Mouse (Mus musculus) right cerebral cortex, postnatal 4 days (tissue): ENCODE measurements at regions not wholly inside any gene's neighbourhood (a gene's known extent, or its start where the extent isn't known, plus 50 kb on each side); places are given as distances from the start of the nearest gene placed in this dataset.
"Not testable (repeated sequence)": the region's sequence is repeated elsewhere in the genome, so short reads cannot be mapped to it uniquely, and the experiment has no call there.

Experiments used
- DNase-seq: peaks from one replicate; pipeline ENCODE4 v3.0.0-alpha.2; 2022

DNA sequence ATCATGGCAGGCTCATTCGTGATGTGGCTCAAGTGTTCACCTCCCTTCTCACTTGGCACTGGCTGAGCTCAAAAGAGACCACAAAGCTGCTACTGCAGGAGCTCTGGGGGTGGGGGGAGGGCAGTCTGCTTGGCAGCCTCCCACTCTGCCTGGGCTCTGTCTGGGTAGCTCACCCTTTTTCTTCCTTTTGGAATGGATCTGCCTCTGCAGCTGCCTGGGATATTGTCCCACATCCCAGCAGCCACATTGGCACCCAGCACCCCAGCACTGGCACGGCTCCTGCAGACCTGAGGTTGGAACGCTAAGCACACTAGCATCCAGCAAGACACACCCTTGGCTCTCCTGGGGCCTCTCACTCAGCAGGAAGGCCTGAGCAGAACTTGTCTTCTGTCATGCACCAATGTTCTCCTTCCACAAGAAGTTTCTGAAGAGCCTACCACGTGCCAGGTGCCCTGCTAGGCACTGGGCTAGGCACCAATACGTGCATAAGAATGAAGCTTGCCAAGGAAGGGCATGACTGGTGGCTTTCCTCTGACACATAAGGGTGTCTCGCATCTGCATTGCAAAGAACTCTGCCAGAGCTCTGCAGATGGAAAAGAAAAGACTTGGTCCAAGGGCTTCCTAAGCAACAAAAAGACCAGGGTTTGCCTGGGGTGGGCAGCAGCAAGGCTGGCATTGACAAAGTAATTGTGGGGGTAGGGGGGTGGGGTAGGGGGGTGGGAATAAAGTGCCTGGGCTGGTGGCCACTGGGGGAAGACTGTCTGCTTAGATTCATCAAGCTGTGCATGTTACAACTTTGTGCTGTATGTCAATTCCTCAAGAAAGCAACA, 112.1 kb upstream of the Sipa1l1 start:
- DNase-seq = not testable (repeated sequence)

DNA sequence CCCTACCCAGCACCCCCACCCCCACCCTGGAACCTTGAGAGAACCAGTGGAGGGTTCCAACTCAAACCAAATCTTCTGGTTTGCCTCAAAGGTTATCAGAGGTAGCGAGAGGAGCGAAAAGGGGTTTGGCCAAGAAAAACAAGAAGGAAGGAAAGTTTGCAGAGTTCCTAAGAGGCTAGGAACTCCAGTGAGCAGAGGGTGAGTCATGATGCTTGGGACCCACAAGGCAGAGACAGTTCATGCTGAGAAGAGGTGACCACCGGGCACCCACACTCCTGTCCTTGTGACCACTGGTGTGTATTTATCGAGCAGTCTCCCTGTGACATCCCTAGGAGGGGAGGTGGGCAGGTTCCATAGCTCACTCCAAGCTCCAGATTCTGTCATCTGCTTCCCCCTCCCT, 104.1 kb upstream of the Sipa1l1 start:
- DNase-seq = no peak

DNA sequence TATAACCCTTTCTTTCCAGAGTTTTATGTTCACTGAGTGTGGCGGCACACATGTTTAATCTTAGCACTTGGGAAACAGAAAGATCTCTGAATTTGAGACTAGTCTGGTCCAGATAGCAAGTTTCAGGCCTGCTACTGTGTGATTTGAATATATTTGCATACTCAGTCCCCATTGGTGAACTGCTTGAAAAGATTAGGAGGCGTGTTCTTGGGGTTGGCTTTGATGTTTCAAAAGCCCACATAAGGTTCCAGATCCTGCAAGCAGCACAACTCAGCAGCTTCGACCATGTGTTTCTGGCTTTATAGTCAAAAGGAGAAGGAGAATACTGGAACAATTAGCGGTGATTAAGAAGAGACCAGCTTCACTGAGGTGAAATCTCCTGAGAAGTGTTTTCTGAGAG, 102.3 kb upstream of the Sipa1l1 start:
- no peak for DNase-seq

DNA sequence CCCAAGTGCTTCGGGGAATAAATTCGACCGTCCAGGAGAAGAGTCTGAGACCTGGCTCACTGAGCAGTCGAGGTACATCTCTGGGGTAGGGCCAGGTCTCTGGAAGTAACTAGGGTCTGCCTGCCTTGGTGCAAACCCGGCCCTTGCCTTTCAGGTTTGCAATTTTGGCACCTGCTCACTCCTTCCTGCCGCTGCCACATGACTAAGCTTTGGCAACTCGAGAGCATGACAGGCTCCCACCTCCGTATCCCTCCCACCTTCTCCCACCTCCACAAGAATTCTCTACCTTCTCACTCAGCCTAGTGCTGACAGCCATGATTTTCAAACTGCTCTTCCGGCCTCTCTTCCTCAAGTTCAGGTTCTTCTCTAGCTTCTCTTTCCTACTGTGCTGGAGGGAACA, 99.5 kb upstream of the Sipa1l1 start:
- no peak for DNase-seq

DNA sequence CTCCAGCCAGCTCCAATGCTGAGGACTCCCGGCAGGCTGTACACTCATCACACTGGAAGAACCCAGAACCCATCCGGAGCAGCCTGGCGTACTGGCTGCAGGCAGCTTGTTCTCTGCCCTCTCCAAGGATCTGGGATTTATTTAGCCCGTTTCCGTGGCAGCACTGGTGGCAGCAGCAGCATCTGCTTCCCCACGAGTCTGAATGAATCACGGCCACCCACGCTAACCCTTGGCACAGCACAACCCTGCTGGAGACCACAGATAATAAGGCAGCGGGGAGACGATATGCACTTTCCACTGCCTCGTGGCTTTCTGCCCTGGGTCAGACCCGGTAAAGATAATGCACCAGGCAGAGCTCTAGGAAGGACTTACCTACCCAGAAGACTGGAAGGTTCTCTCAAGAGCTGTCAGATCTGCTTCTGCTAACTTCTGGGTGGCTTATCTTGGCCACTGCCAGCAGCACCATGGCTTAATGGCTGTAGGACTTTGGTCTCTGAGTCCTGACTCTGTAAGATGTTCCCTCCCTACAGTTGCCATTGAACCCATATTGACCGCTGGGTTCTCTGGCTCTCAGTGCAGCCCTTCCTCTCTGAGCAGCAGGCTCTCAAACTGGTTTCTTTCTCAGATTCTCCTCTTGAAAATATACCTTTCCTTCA, 96.2 kb upstream of the Sipa1l1 start:
- peak; percentile 40 for DNase-seq

DNA sequence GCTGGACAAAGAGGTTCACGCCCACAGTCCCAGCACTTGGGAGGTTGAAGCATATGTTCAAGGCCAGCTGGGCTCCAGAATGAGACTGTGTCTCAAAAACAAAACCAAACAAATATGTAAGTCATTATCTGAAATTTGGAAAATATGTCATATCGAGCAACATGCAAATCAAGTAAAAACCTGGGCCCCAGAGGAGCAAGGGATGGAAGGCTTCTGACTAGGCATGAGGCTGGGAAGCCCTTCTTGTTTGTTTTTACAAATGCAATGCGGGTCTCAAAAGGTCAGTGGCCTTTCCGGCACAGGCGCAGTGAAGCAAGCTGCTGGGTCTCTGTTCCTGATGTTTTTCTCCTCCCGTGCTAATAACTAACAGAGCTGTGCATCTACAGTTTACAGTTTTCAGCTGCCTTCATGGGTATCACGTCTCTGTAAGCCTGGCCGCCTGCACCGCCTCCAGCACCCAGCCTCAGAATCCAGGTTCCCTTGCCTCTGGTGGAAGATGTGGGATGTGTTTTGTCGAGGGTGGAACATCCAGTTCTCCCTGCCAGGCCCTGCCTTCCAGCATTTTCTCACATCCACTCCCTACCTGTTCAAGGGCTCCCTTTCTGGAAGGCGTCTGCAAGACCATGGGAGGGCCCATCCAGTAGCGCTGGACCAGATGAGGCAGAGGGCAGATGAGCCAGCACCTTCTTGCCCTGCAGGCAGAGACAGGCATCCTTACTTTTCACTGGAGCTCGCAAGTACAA, 93.5 kb upstream of the Sipa1l1 start:
- no peak for DNase-seq

DNA sequence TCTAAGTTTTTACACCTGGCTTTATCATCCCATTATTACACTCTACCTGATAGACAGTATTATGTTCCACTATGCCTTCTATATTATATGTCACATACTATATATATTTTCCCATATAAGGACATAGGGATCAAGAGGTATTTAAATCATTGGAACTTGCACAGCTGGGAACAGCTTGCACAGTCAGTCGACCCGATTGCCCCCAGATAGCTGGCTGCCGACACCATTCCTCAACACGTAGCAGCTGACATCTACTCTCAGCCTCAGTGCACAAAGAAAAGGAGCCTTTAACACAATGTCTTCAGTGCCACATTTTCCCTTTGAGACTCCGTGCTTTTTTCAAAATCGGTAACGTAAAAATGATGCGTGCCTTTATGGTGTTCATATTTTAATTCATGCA, 92.4 kb upstream of the Sipa1l1 start:
- DNase-seq = no peak

DNA sequence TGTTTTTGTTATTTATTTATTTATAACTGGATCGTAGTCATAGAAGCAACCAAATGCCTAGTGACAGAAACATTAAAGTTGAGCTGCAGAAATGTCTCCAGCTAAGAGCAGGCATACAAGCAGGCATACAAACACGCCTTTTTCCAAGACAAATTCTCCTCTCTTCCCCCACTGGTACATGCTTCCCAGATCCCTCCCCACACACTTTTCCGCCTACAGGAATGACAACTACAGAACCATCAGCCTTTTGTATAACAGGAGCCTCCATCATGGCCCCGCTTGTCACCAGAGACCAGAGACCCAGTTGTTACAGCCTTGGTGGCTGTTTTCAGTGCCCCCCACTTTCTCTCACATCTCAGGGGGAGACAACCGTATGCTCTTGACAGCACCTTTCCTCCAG, 91.2 kb upstream of the Sipa1l1 start:
- no peak for DNase-seq

DNA sequence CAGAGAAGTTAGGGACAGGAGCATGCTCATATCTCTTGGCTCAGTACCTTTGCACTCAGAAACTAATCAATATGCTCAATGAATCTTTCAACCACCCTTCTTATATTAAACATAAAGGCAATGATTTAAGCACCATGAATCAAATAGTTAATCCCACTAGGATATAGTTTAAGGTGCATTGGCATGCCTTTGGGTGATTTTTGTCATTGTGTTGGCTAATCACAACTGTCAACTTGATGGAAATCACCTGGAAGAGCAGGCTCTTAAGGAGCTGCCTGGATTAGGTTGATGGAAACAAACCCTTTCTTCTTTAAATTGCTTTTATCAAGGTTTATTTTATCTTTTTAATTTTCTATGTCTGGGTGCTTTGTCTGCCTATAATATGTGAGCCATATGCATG, 90.4 kb upstream of the Sipa1l1 start:
- DNase-seq = no peak

DNA sequence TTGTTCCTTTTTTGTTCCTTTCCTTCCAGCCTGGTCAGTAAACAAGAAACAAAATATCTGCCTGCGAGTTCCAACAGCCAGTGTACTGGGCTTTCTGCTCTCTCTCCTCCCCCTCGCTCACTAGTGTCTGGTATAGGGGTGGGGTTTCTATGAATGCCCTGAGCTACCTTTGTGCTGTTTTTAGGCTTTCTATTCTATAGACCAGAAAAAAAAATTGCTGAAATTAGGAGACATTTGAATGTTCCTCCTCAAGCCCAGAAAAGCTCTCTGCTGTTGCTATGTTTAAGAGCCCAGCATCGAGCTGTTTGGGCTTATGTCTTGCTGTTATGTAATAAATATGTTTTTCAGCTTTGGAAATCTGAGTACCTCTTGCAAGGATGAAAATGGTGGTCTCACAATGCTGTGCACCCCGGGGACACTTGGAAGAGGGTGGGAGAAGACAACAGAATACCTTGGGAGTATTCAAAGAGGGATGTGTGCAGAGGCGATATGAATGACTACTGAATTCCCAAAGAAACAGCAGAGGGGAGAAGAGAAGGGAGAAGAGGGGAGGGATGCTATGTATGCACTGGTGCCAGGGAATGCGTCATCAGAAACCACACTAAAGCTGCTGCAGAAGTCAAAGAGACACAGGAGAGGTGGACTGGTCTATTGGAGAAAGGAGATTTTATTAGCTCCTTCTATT, 88.8 kb upstream of the Sipa1l1 start:
- no peak for DNase-seq

DNA sequence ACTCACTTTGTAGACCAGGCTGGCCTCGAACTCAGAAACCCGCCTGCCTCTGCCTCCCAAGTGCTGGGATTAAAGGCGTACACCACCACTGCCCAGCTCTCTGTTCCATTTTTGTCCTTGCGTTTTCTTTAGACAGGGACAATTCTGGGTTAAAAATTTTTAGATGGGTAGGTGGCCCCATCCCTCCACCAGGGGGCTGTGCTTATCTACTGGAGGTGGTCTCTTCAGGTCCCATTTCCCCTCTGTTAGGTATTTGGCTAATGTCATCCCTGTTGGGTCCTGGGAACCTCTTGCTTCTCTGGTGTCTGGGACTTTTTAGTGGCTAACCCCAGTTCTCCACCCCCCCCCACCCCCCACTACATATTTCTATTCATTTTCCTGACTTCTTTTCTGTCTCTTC, 86.5 kb upstream of the Sipa1l1 start:
- DNase-seq = not testable (repeated sequence)

DNA sequence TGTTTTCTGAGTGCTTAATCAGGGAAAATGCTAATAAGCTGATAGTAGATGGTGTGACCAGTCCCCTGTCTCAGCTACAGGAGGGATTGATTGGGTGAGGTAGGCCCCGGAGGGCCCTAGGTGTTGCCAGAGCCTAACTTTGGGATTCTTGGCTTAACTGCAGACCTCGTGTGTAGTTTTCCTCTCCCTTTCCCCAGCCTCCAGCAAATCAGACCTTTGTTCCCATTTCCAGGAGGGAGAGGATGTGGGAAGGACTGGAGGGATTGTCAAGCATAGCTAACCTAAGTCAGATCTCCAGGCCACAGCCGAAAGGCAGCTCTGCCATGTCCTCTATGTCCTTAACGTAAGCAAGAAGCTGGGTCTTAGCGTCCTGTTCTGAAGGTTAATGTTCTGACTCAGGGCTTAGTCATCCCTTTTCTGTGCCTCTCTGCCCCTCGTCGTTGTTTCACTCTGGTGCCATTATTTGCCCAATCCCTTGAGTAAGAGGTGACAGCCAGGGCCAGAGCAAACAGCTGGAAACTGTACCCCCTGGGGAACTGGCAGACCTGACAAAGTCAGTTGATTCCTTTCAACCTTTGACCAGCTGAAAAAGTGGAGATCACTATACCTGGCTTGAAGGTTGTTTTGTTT, 83.2 kb upstream of the Sipa1l1 start:
- no peak for DNase-seq

DNA sequence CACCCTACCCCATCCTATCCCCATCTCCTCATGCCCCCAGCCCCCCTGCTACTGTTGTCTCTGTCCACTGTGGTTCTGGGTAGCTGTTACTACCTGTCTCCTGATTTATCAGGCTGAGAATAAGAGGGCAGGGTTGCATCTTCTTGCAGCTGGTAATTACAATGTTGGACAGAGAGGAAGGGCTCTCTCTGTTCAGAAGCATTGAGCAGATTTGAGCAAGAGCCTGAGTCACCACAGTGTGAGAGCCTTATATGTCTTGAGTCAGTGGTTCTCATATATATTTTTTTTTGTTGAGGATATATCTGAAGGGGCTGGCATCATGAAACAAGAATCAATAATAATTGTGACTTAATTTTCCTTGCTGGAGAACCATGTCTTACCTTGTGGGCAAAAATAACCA, 82.7 kb upstream of the Sipa1l1 start:
- no peak for DNase-seq

DNA sequence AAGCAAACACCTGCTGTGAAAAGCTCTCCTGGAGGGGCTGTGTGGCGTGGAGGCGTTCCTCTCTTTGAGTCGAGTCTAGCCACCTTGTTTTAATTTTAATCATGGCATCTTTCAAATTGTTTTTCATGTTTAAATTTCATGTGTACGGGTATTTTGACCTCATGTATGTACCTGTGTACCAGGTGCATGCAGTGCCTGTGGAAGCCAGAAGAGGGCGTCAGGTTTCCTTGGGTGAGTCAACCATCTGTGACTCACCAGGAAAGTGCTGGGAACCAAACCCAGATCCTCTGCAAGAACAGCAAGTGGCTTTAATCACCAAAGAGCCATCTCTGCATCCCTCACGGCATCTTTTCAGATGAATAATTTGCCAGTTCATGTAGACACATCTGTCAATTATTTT, 79.8 kb upstream of the Sipa1l1 start:
- no peak for DNase-seq

DNA sequence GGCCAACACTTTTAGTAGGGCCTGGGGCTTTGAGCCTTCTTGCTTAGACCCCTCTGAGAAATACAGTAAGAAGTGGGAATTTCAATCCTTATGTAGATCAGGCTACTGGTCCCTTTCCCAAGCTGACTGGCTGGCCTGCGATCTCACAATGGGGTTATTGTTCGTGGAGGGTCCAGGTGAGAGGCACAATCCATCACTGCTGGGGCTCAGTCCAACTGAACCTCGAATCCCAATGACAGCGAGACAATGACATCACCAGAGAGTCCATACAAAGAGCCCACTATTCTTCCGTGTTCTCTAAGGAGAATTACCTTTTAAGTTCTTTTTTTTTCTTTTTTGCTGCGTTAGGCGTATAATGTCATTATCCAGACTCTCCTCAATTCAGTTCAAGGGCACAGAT, 75.8 kb upstream of the Sipa1l1 start:
- no peak for DNase-seq

DNA sequence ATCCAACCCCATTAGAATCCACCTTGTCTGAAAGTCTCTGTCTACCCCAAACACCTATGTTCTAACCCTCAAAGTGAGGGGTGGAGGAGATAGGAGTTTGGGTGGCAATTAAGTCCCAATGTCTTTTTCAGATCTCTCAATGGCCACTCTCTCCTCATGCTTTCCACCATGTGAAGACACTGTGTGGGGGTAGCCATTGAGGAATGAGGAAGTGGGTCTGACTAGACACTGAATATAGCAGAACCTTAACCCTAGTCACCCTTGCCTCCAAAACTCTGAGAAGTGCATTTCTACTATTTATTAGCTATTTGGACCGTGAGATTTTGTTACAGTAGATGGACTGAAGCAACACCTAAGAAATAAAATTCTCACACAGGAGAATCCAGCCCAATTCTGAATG, 73.7 kb upstream of the Sipa1l1 start:
- DNase-seq = no peak

DNA sequence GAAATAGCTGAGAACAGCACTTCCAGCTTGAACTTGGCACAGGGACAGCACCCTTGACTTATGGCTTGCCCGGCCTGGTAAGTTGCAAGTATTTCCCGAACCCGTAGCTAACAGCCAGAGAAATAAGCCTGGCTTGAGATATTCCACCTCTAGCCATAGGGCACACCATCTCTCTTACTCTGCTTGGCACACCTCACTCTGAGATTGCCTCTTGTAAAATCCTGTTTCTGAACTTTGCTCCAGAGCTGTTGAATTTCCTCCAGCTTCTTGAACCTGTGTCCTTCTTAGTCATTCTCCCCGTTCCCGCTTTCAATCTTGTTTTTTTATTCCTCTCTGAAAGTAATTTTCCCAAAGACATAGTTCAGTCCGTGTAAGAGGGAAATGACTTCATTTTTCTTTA, 72.0 kb upstream of the Sipa1l1 start:
- DNase-seq = no peak

DNA sequence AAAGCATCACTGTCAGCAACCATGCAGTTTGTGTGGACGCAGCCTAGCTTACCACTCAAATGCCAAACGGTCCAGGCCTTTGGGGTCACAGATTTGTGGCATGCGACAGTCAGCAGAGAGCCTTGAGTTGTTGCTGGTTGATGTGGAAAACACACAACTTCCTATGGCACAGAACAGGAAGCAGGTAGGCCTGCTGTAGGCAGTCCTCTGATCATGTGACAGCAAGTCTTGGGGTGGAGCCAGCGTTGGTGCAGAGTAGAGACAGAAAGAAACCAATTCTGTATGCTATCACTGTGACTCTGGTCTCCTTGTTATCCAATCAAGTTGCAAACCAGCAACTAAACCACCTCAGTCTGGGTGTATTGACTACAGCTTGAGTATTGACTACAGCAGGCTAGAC, 71.5 kb upstream of the Sipa1l1 start:
- DNase-seq = no peak

DNA sequence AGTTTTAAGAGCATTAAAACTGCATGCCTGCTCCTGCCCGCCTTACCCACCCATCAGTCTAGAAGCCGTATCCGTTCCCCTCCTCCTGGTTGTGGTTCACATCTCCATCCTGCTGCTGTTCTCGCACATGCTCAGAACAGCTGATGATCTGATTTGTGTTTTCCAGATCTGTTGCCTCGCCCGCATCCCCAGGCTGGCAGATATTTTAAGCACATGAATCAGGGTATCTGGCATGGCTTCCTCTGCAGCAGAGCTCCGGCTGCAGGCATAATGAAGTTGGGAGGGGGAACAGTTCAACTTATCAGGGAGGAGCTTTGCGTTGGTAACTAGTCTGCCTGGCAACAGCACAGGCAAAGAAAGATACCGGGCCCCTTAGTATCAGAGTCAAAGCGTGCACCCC, 64.9 kb upstream of the Sipa1l1 start:
- DNase-seq = peak; percentile 47

DNA sequence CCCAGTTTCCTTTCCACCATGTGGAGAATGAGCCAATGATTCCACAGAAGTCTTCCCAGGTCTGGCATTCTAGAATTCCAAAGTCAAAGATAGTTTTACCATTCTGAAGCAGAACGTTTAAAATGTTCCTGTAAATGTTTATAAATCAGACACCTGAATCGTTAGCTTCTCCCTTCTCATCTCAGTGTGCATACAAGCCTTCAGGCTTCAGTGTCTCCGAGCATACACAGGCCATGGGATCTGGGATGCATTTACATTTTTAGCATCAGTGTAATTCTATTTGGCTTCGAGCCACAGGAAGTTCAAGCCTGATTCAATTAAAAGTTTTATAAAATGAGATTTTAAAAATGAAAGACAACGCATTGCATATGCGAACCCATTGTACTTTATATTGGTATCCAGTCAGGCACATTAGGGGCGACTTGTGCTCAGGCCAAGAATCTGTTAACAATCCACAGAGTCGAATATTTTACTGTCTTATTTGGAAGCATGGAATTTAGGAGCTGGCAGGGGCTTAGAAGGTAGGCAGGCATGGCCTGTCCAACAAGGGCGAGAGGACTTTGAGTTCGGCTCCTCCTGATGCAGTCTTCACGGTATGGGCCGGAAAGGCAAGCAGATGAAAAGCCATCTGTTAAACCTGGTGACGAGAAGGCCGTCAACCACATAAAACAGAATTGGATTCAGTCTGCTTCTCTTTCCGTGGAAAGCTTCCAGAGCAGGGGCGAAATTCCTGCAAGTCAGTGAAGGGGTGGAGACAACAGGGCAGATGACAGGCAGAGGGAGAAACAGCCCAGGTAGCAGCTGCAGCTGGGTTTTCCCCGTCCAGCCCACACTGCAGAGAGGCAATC, 63.7 kb upstream of the Sipa1l1 start:
- DNase-seq = no peak

DNA sequence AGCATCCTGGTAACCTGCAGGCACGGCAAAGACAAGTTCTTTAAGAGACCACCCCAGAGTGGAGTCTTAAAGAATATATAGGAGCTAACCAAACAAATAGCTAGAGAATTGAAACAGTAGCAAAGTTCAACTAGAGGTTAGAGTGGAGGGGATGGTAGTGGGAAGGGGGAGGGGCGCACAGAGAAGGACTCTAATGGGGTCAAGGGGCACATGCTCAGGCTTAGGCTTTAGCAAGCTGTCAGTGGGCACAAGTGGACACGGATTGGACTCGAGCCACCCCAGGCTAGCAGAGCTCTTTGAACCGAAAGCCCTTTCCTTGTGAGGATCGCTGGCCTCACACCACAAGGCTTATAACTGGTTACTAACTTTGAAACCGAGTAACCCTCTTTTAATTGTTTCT, 53.4 kb upstream of the Sipa1l1 start:
- no peak for DNase-seq
